Mouse (Mus musculus): ENCODE results near the gene Figla. TPM values are rescaled to one million over a fixed set of nuclear protein-coding genes. Genes with fewer than 3 reads are reported as not detected.
"Not testable (repeated sequence)": the region's sequence is repeated elsewhere in the genome, so short reads cannot be mapped to it uniquely, and the experiment has no call there.

Figla gene
- not detected for polyA plus RNA-seq (2017; shearing (Covaris generic))

DNA sequence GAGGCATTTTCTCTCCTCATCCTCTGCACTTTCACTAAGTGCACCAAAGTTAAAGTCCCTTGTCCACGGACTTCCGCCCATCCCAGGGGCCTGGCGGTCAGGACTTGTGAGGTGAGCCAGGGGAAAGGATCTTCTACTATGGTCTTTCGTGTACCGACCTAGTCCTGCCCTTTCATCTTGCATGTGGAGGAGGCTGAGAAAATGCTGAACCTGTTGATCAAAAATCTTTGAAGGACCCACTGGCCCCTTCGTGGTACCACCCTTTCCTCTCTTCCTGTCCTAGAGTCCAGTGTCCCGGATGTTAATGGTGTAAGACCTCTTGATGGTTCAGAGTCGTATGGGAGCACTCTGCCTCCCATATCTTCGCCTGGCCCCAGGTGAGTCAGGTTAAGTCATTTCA, at the start of gene Figla:
Gene Figla (plus strand): TSS at position 301 of the 400 bp plus-strand sequence.
- ATAC-seq: no peak

DNA sequence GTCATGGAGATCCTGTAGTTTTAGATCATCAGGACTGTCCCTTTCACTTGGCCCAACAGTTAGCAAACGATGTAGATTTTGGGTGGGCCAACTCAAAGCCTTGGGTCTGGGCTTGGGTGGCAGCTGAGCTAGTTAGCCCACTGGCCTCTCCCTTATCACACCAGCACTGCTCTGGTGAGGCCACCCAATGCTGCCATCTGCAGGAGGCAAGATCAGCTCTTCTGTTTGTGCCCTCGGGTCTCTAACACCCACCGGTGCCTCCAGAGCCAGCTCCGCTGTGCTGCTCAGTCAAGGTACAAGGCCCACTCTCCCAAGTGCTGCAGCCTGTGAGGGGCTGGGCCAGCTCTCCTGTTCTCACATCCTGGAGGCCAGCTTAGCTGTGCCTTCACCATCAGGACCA, 49.3 kb upstream of the Figla start:
- peak; percentile 3 for ATAC-seq

DNA sequence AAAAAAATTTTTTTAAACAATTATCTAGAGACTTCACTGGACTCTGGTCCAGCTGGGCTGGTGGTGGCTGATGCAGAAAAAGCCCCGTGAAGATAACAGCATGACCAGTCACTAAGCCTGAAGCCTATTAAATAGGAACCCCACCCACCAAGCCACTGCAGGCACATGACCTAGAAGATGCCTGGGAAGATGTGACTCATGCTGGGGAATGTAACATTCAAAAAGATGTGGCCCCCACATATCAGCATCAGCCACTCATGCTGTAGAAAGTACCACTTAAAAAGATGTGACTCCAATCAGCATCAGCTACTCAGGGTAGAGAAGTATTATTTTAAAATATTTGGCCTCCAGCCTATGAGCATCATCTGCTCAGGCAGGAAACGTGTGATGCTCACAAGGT, 46.1 kb upstream of the Figla start:
- no peak for ATAC-seq

DNA sequence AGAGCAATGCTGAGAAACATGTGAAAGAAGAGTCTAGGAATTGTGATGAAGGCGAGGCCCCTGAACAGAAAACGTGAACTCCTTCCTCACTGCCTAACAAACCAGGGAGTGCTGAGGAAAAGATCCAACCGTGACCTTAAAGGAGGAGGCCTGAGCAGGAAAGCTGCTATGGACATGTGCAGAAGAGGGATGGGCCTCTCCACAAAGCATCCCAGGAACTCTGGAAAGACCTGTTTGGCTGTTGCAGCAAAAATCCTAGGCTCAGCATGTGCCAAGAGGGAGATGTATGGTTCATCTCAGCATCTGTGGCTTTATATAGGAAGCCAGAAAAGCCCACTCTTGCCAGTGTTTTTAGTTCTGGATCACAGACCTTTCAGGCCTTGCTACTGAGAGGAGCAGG, 43.3 kb upstream of the Figla start:
- no peak for ATAC-seq

DNA sequence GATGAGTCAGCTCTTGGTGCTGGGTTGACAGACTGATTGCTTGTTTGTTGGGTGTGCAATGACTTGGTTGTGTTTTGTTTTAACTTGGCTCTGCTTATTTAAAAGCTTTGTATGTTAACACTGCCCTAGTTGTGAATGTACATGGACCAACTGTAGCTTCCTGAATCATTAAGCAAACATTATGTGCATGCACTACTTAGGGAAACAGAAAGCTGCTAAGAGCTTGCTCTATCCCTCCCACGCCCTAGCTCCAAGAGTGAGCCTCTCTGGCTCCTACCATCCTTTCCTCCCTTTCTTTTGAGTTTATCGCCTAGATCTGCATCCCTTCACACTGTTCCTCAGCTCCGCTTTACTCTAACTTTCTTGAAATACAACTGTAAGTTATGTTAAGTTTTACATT, 42.6 kb upstream of the Figla start:
- no peak for ATAC-seq

DNA sequence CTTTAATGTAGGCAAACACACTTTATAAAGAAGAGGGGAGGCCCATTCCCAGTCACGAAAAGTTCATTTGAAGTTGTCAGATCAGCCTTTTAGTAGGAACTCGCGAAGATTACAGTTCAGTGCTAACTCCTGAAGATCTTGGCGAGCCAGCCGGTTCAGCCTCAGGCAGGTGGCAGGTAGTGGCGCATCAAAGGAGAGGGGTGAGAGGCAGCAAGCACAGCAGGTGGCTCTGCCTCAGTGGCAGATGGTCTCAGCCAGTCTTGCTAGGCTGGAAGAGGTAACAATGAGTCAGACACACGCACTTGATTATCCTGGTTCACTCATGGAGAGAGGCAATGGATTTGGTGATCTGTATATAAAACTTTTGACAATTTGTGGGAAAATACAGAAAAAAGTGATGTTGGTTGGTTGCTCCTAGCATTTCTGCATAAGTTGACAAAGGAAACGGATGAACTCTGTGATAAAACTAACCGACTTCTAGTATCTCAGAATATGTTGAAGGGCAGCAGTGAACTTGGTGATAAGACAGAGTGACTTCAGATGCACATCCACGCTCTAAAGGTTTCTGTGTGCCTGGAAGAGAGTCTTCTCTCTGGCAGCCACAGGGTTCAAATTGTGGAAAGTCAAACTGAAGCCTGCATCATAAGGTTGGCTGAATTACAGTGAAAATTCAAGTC, 40.9 kb upstream of the Figla start:
- ATAC-seq: no peak

DNA sequence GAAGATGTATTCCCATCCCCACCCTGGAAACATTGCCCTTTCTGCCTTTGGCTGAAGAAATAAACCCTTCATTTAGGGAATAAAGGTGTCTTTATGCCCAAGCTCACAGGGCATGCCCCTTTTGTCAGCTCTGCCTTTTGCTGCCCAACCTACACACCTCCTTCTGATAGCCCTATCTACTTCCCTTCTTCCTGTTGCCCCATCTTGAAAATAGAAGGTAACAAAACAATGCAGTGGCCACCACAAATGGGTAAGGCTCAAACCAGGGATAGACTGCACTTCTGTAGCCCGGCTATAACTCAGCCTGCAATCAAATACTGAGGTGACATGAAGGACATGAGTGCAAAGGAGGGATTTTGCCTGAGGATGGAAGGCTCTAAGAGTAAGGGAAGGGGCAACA, 40.2 kb upstream of the Figla start:
- no peak for ATAC-seq

DNA sequence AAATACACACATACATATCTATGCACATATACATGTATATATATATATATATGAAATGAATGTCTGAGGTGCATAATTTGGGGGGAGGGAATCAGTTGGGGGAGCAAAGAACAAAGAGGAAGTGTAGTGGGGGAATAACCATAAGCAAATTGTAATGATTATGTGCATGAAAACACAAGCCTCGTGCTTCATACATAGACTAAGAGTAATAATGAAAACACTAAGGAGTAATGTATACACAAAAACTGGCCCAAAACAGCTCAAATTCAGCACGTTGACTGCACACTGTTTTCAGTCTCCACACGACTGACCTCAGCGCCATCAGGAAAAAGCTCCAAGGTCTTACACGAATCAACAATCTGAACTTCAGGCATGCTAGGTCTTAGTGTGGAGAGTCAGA, 39.7 kb upstream of the Figla start:
- no peak for ATAC-seq

DNA sequence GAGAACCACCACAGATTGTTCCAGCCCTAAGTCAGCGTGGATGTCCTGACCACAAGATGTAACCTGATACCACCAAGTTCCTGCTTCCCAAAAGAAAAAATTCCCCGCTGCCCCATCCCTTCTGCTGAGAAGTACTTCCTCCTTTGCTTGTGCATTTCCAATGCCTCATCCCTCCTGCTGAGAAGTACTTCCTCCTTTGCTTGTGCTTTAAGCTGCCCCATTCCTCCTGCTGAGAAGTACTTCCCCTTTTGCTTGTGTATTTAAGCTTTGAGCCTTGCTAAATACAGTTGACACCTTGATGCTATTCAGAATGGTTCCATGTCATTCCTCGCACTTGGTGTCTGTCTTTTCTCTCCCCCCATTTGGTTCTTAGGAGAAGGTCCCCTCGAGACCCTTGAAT, 37.2 kb upstream of the Figla start:
- ATAC-seq: not testable (repeated sequence)

DNA sequence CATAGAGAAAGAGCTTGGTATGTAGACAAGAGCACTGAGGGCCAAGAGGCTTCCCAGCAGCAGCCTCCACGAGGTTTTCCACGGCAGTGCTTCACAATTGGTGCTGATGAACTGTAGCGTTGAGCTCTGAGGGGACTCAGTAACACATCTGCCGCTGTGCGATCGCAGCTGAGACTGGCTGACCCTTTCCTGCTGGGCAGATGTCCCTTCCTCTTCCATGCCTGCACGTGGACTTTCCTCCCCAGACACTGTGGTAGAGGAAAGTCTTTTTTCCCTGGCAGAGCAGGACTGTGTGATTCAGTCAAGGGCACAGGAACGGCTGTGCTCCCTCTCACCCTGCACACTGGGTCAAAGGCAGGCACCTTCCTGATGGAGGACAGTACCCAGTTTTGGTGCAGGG, 31.6 kb upstream of the Figla start:
- no peak for ATAC-seq

DNA sequence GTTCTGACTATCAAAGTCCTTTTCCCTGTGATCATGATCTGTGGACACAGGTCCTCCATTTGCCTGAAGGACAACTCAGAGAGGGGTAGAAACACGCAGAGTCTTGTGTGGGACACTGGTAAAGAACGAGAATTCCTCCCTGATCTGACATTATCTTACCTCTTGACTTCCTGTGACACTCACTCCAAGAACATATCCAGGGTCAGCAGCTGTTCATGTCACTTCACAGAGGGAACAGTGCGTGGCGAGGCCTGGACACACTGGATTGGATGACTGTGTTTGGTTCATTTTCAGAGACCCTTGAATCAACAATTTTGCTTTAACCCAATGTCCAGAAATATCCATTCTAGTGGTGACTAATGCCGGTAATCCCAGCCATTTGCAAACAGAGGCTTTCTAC, 26.4 kb upstream of the Figla start:
- ATAC-seq: not testable (repeated sequence)

DNA sequence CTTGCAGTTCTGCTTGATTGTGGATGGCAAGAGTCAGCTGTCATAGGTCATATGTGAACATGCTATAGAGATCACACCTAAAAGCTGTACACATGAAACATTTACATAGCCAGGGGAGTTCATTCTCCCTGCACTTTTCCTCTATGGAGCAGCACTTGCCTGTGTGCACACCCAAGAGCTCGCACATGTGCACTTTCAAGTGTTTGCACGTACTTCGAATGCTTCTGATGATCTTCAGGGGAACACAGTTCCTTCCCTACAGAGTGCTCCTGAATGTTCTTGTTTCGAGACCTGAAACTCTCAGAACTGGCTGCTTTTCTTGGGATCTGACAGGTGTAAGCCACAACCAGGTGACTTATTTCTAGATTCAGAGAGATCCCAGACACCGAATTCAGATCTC, 25.2 kb upstream of the Figla start:
- not testable (repeated sequence) for ATAC-seq

DNA sequence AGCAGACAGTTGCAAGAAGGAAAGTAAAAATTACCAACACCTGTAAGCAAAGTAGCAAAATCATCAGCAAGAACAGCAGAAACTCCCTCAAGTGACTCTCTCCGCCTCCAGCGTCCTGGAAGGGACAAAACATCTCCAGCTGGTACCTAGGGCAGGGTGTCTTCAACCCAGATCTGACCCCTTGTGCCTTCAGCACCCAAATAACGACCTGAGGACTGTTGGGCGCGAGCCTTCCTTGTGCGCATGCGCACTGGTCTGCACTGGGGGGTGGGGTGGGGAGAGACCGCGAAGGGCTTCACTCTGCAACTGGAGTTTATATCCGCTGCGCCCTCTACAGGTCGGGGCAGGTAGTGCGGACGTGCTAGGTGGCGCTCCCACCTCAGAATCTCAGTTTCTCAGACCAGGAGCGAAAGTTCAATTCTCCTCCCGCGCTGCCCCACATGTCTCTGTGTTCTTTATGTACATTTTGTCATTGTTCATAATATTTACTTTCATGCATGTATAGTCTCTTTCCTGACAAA, 12.5 kb upstream of the Figla start:
- no peak for ATAC-seq

DNA sequence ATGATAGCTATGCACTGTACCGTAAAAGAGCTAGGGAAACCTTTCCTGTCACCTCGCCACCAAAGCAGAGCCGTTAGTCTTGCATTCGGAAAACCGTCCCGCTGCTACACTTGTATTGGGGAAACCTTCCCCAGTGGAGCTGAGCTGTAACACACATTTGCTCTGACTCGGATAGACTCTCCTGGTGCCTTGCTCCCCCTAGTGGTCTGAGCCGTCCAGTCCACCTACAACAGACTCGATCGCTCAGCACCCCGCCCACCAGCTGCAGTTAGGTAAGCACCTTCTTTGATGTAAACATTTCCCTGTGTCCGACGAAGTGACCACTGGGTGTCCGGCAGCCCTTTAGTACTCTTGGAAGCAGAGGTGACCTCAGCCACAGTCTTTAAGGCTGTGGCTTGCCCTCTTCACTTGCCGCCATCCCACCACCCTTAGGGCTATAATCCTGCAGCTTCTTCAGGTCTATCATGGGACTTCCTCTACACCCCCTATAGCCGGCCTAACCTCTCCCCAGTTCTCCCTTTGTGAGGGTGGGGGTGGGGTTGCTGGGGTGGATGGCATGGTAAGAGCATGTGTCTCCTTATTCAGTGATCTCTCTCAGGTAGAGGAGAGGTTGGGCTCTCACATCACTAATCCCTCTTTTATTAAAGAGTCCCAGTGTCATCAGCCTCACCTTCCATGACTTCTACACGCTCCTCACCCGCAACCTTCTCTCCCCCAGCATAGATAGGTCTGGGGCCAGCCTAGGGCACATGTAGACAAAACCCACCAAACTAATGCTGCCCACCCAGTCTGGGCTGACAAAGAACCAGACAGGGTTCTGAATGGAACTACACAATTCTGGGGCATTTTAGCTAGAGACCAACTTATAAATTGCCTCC, 11.5 kb upstream of the Figla start:
- ATAC-seq: peak; percentile 100

DNA sequence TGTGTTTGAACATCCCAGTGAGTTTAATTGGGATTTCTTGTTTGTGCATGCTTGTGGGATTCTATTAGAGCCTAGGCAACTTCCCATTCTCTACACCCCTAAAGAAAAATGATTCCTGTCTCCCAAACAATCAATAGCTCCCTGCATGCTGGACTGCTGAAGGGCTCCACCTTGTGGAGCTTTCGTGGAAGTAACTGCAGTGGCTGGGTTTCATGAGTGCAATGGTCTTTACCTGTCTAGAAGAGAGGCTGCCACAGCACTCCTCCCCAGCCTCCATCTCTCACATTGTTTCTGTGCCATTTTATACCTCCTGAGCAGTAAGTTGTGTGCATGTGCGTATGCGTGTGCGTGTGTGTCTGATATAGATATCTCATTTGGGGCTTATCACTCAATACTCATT, 6.0 kb upstream of the Figla start:
- ATAC-seq: no peak

DNA sequence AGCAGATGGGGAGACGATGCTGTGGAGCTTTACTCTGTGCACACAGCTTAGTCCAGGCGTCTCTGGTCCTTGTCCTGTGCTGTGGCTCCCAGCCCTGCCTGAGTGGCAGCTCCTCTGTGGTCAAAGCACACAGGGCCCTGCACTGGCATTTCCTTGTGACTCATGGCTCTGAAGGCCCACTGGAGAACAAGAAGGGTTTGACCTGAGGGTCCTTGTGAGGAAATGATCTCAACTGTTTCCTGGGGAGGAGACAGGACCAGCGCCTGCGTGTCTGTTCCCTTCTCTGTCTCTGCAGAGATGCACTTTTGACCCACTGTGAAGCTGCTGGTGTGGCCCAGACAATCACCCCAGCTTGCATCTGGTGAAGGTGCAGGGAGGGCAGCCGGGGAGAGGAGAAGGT, 1.2 kb upstream of the Figla start:
- not testable (repeated sequence) for ATAC-seq

DNA sequence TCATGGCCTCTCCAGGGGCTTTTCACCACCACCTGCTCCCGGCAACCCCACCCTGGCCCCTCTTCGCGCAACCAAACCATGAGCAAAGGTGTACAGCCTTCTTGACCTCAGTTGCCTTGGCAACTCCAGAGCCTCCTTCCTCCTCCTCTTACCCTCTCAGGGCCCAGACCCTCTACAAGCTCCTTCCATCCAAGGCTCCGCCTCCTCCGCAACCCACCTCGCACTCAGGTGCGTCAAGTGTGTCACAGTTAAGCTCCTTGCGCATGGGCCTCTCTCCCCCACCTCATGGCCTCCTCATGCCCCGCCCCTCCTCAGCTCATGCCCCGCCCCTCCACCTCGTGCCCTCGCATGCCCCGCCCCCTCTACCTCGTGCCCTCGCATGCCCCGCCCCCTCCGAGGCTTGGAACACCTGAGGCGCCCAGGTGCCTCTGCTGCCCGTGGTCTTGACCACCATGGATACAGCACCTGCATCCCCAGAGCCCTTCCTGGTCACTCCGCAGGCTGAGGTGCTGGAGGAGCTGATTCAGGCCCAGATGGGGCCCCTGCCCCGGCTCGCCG, 901 bp downstream of the Figla start:
- ATAC-seq: no peak

DNA sequence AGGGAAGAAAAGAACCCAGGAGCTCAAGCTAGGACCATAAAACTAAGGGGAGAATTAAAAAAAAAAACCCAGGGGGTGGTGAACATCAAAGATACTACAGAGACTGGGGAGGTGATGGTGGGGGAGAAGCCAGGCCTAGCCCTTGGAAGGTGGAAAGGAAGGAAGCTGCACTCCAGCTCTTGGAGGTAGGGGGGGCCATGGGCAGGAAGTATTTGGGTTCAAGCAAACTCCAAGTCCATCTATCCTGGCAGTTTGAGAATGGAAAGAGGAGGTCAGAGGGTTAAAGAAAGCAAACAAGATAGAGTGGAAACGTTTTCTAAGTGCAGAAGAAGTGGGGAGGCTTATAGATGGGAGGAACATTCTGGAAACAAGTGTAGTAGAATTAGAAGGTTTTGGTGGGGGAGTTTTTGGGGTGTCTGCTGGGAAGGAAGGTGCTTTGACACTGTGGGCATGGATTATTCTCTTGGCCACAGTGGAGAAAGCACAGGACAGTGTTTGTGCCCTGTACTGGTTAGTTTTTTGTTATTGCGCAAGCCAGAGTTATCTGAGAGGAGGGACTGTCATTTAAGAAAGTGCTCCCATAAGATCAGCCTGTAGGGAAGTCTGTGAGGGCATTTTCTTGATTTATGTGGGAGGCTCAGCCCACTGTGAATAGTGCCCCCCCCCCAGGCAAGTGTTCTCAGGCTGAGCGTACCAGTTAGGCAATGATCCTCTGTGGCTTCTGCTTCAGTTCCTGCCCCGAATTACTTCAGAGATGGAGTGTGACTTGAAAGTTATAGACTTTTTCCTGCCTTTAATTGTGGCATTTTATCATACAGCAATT, 3.7 kb downstream of the Figla start:
- ATAC-seq: no peak

DNA sequence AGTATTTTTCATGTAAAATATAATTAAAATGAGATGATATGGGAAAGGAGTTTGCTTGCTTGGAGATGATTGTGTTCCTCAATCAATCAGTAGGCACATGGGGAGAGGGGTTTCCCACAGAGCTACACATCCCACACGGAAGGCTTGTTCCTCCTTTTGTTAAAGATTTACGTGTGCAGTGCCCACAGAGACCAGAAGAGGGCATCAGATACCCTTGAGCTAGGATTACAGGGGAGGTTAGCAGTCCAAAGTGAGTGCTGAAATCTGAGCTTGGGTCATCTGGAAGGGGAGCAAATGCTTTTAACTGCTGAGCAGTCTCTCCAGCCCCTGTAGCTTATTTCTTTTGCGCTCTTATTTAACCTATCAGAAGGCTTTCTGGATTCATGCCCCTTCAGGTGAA, 5.0 kb downstream of the Figla start:
- ATAC-seq: no peak

DNA sequence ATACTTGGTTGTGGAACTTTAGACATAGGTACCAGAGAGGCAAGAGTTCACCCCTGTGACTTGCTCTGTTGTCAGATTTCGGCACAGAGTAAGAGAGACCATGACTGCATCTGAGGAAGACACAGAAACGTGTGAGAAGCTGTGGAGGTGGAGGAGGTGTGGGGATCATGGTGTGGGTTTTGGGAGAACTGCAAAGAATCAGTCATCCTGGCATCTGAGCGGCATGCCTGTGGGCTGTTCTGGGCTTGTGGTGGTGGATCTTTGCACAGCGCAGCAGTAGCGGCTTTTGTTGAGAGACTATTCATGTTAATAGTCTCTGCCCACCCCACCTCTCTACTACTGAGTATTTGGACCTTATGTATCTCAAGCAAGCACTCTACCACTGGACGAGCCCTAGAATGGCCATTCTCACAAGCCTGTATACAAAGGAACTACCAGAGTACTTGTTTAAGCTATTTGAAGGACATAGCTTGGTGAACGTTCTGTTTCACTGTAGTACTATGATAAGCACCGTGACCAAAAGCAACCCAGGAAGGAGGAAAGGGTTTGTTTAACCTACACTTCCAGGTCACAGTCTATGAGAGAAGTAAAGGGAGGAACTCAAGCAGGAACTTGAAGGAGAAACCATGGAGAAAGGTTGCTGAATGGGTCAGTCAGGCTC, 10.8 kb downstream of the Figla start:
- no peak for ATAC-seq

DNA sequence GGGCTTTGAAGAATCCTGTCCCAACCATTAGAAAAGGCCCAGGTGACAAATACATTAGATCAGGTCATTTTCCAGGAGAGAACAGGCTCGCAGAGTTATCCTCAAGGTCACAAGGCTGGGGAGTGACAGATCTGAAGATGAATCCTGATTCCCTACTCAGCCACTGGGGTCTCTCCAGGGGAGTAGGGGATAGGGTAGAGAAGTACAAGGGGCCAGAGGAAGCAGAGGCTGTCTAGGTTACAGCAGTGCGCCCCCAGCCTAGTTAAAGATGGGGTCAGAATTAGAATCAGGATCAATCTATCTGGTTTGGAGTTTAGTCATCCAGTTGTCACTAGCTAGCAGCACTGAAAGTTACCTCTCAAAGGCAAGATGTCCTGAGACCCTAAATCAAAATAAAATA, 12.2 kb downstream of the Figla start:
- no peak for ATAC-seq

Measured in CD4-positive, CD25-positive, alpha-beta regulatory T cell, adult 4 months (primary cell).